8 mouse cellular contexts compared by ENCODE assay signal in the genomic region with DNA sequence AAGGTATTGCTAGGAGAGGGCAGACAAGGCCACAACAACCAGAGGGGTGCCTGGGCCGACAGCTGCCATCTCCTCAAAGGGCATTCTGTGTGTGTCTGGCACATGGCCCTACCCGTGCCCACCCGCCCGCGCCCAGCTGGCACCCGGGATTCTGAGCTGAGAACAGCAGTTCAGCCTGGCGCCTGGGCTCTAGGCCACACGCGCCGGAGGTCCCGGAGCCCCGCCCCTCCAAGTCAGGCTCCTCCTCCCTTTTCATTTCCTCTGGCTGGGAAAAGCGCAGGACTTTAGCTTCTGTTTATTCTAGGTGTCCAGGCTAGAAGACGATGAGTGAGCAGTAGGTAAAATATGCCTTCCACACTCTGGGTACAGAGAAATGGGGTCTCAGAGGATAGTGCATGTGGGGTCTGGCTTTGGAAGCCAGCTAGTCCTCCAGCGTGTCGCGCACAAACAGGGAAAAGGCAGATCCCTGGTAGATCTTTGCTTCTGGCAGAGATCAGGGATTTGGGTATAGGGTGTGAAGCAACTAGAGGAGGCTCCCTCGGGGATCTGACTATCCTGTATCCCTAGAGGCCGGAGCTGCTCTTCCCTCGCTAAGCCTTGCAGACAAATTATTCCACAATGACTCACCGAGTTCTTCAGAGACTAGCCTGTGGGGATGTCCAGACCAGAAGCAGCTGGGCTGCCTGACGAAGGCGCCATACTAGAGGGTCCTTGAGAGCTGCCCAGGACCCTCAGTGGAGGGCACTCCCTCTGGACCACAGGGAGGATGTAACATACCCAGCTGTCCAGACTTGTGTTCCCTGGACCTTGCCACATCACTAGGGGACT. TPM values are rescaled to one million over a fixed set of nuclear protein-coding genes. Genes with fewer than 3 reads are reported as not detected.
DNase-seq lines count a peak whose midpoint lies in the region; ATAC-seq and TF ChIP-seq lines count a peak whose summit lies in the region.
"Had no signal": no experiment of that assay in that cellular context is flagged by ENCODE, and none has a peak within 500 bp of the region (broad histone marks: within the 10 kb centered on the region; RNA-seq: fewer than 3 reads in every experiment).

No protein-coding gene starts in this region.

- H3K36me3 ChIP-seq in heart, postnatal 0 days (replicated peaks; ENCODE audit: control insufficient read depth, insufficient read depth, low read length): no peaks in the 10 kb centered on the region

- no peaks in the 10 kb centered on the region for H3K9me3 ChIP-seq in heart, postnatal 0 days (replicated peaks; ENCODE audit: control insufficient read depth, low read length)

- peaks cover 22% of the 10 kb centered on the region for H3K4me1 ChIP-seq in embryonic fibroblast, embryonic 13.5 days (ENCODE audit: control insufficient read depth, insufficient read depth, low read length)
- peaks cover 33% of the 10 kb centered on the region for H3K4me1 ChIP-seq in heart, postnatal 0 days (ENCODE audit: control insufficient read depth, insufficient read depth)
- H3K4me1 ChIP-seq in lung, adult 2 months (ENCODE audit: control insufficient read depth, insufficient read depth, low read length): peaks cover 22% of the 10 kb centered on the region

- peak; percentile 47 for TF ChIP-seq POLR2A in embryonic fibroblast, embryonic 13.5 days (IDR thresholded peaks at IDR 0.05; ENCODE audit: low read depth, low read length)
- TF ChIP-seq POLR2A in lung, adult 2 months (IDR thresholded peaks at IDR 0.05; ENCODE audit: borderline replicate concordance, extremely low read depth, low read depth, low read length): no peak

- H3K4me2 ChIP-seq in heart, postnatal 0 days (ENCODE audit: low read depth, low read length): peak overlapping the region; percentile 52

- WGBS in heart, postnatal 0 days: 3% methylated on average over 23 of the region's 23 CpGs
- 6% methylated on average over 23 of the region's 23 CpGs for WGBS in lung, adult 2 months

- no peaks in the 10 kb centered on the region for H3K27me3 ChIP-seq in heart, postnatal 0 days (ENCODE audit: control insufficient read depth, insufficient read depth, low read length)

- DNase-seq in MEL-GATA-1-ER (ENCODE audit: extremely low read depth, low read depth): peak; percentile 47
- DNase-seq in adrenal gland, postnatal 14 days: peak; percentile 89
- DNase-seq in heart, postnatal 0 days (ENCODE audit: low spot score): peak; percentile 75
- peak; percentile 92 to 93 for DNase-seq in kidney, postnatal 25 days
- peak; percentile 75 for DNase-seq in lung, adult 2 months
- peak; percentile 91 for DNase-seq in retina, postnatal 1 day

- H3K4me3 ChIP-seq in embryonic fibroblast, embryonic 13.5 days (ENCODE audit: insufficient read depth, low read length): peak overlapping the region; percentile 20
- H3K4me3 ChIP-seq in heart, postnatal 0 days (ENCODE audit: low read depth, low read length): peak overlapping the region; percentile 18
- peak overlapping the region; percentile 46 for H3K4me3 ChIP-seq in lung, adult 2 months (replicated peaks; ENCODE audit: extremely low read depth, low read depth, low read length)

- no peak for TF ChIP-seq EP300 in heart, postnatal 0 days (IDR thresholded peaks at IDR 0.05; ENCODE audit: low read depth)

- 0 out of 2 replicates have a peak overlapping the region, but pooled peaks have one; percentile 7 for H3K9ac ChIP-seq in heart, postnatal 0 days (replicated peaks; ENCODE audit: low read depth, low read length)

- ATAC-seq in heart, postnatal 0 days (ENCODE audit: insufficient read depth, low read depth): peak; percentile 45; the same call in 1 of the 2 replicates

- peak overlapping the region; percentile 99 for H3K27ac ChIP-seq in embryonic fibroblast, embryonic 13.5 days (ENCODE audit: insufficient read depth, low read length)
- H3K27ac ChIP-seq in heart, postnatal 0 days (ENCODE audit: low read depth): peak overlapping the region; percentile 75

- no peak for TF ChIP-seq CTCF in embryonic fibroblast, embryonic 13.5 days (IDR thresholded peaks at IDR 0.05; ENCODE audit: borderline replicate concordance, insufficient read depth, low read length)
- TF ChIP-seq CTCF in heart, postnatal 0 days (IDR thresholded peaks at IDR 0.05; ENCODE audit: low read depth): no peak
- no peak for TF ChIP-seq CTCF in lung, adult 2 months (IDR thresholded peaks at IDR 0.05; ENCODE audit: insufficient read depth, low read length)

RNA-seq across cellular contexts. Expression of gene Bcar1, which starts 2.2 kb away (rescaled TPM):
- 59.6 and 67.1 TPM in 2 replicates for total RNA-seq in adrenal gland, postnatal 14 days (2021)
- 37.0 and 45.8 TPM in 2 replicates for polyA plus RNA-seq in embryonic fibroblast, embryonic 13.5 days (2011; ENCODE audit: insufficient read length, low read depth, missing spikeins)
- 53.2 and 81.5 TPM in 2 replicates for total RNA-seq in heart, postnatal 0 days (2014; rRNA removed; ENCODE audit: low replicate concordance)
- 25.6 and 27.9 TPM in 2 replicates for polyA plus RNA-seq in heart, postnatal 0 days (2015; fragmentation: Nextera tagmentation; extraction: Ambion mirVana)
- 81.4 and 87.7 TPM in 2 replicates for polyA plus RNA-seq in lung, adult 2 months (2012; rRNA removed)

RNA-seq across cellular contexts. Expression of gene Ctrb1, which starts 55.0 kb away (rescaled TPM):
- 0.41 TPM in 1 of 2 replicates, not detected in the other for total RNA-seq in adrenal gland, postnatal 14 days (2021)
- polyA plus RNA-seq in embryonic fibroblast, embryonic 13.5 days (2011; ENCODE audit: insufficient read length, low read depth, missing spikeins): not detected in 2 replicates
- total RNA-seq in heart, postnatal 0 days (2014; rRNA removed; ENCODE audit: low replicate concordance): 0.62 and 3.4 TPM in 2 replicates
- polyA plus RNA-seq in heart, postnatal 0 days (2015; fragmentation: Nextera tagmentation; extraction: Ambion mirVana): not detected in 2 replicates
- 1.5 and 59.1 TPM in 2 replicates for polyA plus RNA-seq in lung, adult 2 months (2012; rRNA removed)
- total RNA-seq: layer of hippocampus, adult 18-20 months had no signal

Comparison
In these comparisons a context has a peak if more than half of its experiments do, and no peak if none do; other contexts are left out.
1. Peak in every context shown above with its lines: DNase-seq, ATAC-seq, H3K4me3 ChIP-seq and H3K27ac ChIP-seq.